Mouse (Mus musculus) brain, embryonic 14.5 days (tissue): Measurements from ENCODE around the gene Nol11.

Experiments
- CTCF ChIP-seq: fragments of 200-500 bp; IDR thresholded peaks from 2 replicates; pipeline ENCODE4 v1.5.1; 2012; ENCODE audit warnings: inconsistent platforms, mild to moderate bottlenecking, moderate library complexity, borderline replicate concordance; ENCODE audit not compliant: insufficient read depth, insufficient read length; ENCODE audit errors: extremely low read depth
- POLR2A ChIP-seq: fragments of 200-500 bp; IDR thresholded peaks from 2 replicates; pipeline ENCODE4 v1.6.1; 2012; ENCODE audit warnings: mild to moderate bottlenecking, inconsistent platforms, borderline replicate concordance; ENCODE audit not compliant: poor library complexity, insufficient read depth, insufficient read length, severe bottlenecking; ENCODE audit errors: extremely low read depth

GRCm38 (mm10) chr11:107132426-107132825 is 56.8 kb downstream of the Nol11 start:
- no peak for TF ChIP-seq POLR2A
- TF ChIP-seq CTCF: no peak
